Mouse (Mus musculus): ENCODE results near the gene Itsn1. TPM values are rescaled to one million over a fixed set of nuclear protein-coding genes. Genes with fewer than 3 reads are reported as not detected.
A peak's percentile ranks its signal among the peaks of the same experiment; 100 is the strongest.

Itsn1 gene
- total and polyA plus RNA-seq, 2 experiments from 2014 or later: 33.6 to 69.5 TPM

DNA sequence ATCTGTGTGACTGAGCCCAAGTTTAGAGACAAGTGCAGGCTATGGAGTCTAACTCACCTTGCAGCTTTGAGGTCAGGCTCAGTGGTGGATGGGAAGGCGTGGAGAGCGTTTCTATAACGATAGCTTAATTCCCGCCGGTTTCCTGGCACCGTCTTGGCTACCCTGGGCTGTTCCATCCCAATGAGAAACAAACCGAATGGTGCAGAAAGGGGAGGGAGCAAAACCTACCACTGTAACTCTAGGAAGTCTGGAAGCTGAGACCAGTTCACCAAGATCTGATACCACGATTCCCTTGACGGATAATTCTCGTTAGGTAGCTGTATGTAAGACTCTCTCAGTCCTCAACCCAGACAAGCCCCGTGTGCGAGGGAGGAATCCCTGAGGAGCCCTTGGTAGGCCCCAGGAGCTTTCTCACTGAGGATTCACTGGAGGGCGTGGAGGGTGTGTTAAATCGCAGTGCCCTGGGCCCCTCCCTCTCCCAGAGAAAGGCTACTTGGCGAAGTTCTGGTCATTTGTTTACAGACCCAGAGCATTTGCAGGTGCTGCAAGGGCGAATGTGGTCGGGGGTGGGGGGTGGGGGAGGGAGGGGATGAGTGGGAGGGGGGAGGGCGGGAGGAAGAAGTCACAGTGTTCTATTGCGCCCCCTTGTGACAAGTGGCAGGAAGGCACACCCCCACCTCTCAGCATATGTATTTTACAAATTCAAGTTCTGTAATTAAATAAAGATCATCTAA, 156.5 kb downstream of the Itsn1 start:
- 10% methylated on average over 19 of the region's 19 CpGs for WGBS
- H3K9ac ChIP-seq (replicated peaks; ENCODE audit: low read length): no peak overlapping the region
- H3K9me3 ChIP-seq (ENCODE audit: low read length): no peaks in the 10 kb centered on the region
- peak overlapping the region; percentile 8; the same call in 1 of the 2 replicates for H3K4me2 ChIP-seq (ENCODE audit: low read depth, low read length)
- H3K27me3 ChIP-seq (ENCODE audit: insufficient read depth, low read length): no peaks in the 10 kb centered on the region
- ATAC-seq: peak; percentile 54; the same call in 1 of the 2 replicates
- peak; percentile 61 for DNase-seq (ENCODE audit: low spot score)
- no peak overlapping the region for H3K4me3 ChIP-seq (ENCODE audit: low read length)
- peak overlapping the region; percentile 37 for H3K27ac ChIP-seq
- no peaks in the 10 kb centered on the region; the same call in 1 of the 2 replicates for H3K4me1 ChIP-seq (ENCODE audit: insufficient read depth, low read length)
- TF ChIP-seq CTCF (IDR thresholded peaks at IDR 0.05; ENCODE audit: low read depth): peak; percentile 51; the same call in 1 of the 2 replicates
- no peaks in the 10 kb centered on the region for H3K36me3 ChIP-seq (ENCODE audit: insufficient read depth, low read length)

DNA sequence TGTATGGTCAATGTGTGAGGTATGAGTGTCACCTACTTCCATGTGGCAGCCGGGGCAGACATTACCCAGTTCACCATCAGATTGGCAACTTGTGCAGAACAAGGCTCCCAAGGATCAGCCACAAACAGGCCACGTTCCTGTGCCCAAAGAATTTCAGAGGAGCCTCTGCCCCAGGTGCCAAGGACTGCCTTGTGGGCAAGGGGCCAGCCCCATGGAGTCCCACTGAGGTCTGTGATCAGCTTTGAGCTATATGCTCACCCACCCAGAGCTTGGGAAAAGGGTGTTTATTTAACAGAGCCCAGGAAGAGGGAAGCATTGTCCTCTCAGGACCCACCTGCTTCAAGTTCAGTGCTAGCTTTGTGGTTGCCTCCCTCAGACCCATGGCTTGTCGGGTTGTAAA, 159.3 kb downstream of the Itsn1 start:
- H3K4me3 ChIP-seq (ENCODE audit: low read length): no peak overlapping the region
- H3K9me3 ChIP-seq (ENCODE audit: low read length): no peaks in the 10 kb centered on the region
- H3K27ac ChIP-seq: no peak overlapping the region
- H3K4me2 ChIP-seq (ENCODE audit: low read depth, low read length): no peak overlapping the region
- no peak overlapping the region for H3K9ac ChIP-seq (replicated peaks; ENCODE audit: low read length)
- no peak for DNase-seq (ENCODE audit: low spot score)
- H3K27me3 ChIP-seq (ENCODE audit: insufficient read depth, low read length): no peaks in the 10 kb centered on the region
- WGBS: 80% methylated on average over 3 of the region's 3 CpGs
- no peaks in the 10 kb centered on the region for H3K36me3 ChIP-seq (ENCODE audit: insufficient read depth, low read length)
- no peak for TF ChIP-seq CTCF (IDR thresholded peaks at IDR 0.05; ENCODE audit: low read depth)
- no peaks in the 10 kb centered on the region; the same call in 1 of the 2 replicates for H3K4me1 ChIP-seq (ENCODE audit: insufficient read depth, low read length)
- ATAC-seq: no peak

DNA sequence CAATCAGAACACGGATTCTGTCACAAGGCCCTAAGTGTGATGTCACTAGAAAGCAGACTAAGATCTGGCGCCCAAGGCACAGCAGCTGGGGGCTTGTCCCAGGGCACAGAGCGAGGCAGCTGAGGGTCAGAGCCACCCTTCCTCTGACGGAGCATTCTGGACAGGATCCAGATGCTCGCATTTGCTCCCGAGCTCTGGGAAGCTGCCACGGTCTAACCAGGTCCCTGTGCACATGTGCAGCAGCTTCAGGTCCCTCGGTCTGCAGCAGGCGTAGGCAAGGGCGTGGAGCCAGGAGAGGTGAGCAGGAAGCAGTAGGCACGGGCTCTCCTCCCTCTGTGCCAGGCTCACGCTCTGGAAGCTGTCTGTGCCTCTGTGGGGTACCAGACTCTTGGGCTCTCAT, 160.8 kb downstream of the Itsn1 start:
- no peaks in the 10 kb centered on the region for H3K27me3 ChIP-seq (ENCODE audit: insufficient read depth, low read length)
- no peaks in the 10 kb centered on the region for H3K9me3 ChIP-seq (ENCODE audit: low read length)
- H3K9ac ChIP-seq (replicated peaks; ENCODE audit: low read length): no peak overlapping the region
- no peaks in the 10 kb centered on the region for H3K36me3 ChIP-seq (ENCODE audit: insufficient read depth, low read length)
- TF ChIP-seq CTCF (IDR thresholded peaks at IDR 0.05; ENCODE audit: low read depth): no peak
- DNase-seq (ENCODE audit: low spot score) (peak; percentile 51), ATAC-seq (no peak)
- no peak overlapping the region for H3K4me2 ChIP-seq (ENCODE audit: low read depth, low read length)
- WGBS: 38% methylated on average over 12 of the region's 12 CpGs
- no peak overlapping the region for H3K4me3 ChIP-seq (ENCODE audit: low read length)
- no peaks in the 10 kb centered on the region; the same call in 1 of the 2 replicates for H3K4me1 ChIP-seq (ENCODE audit: insufficient read depth, low read length)
- H3K27ac ChIP-seq: no peak overlapping the region

DNA sequence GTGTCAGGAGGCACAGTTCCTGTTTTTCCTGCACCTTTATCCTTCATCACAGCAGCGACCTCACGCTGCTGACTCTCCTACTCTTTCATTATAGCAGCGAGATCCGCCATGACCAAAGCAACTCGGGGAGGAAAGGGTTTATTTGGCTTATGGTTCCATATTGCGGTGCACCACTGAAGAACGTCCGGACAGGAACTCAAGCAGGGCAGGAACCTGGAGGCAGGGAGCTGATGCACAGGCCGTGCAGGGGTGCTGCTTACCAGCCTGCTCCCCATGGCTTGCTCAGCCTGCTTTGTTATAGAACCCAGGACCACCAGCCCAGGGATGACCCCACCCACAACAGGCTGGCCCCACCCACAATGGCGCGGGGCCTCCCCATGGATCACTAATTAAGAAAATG, 162.1 kb downstream of the Itsn1 start:
- Histone ChIP-seq H3K36me3 (ENCODE audit: insufficient read depth, low read length) (no peaks in the 10 kb centered on the region), H3K9me3 (ENCODE audit: low read length) (no peaks in the 10 kb centered on the region), H3K27ac (no peak overlapping the region), H3K4me1 (ENCODE audit: insufficient read depth, low read length) (0 out of 2 replicates have a peak, but pooled peaks cover 2% of the 10 kb centered on the region), H3K27me3 (ENCODE audit: insufficient read depth, low read length) (no peaks in the 10 kb centered on the region), H3K4me3 (ENCODE audit: low read length) (no peak overlapping the region), H3K9ac (replicated peaks; ENCODE audit: low read length) (no peak overlapping the region), H3K4me2 (ENCODE audit: low read depth, low read length) (no peak overlapping the region)
- TF ChIP-seq CTCF (IDR thresholded peaks at IDR 0.05; ENCODE audit: low read depth): no peak
- ATAC-seq: no peak
- 87% methylated on average over 11 of the region's 11 CpGs for WGBS
- no peak for DNase-seq (ENCODE audit: low spot score)

DNA sequence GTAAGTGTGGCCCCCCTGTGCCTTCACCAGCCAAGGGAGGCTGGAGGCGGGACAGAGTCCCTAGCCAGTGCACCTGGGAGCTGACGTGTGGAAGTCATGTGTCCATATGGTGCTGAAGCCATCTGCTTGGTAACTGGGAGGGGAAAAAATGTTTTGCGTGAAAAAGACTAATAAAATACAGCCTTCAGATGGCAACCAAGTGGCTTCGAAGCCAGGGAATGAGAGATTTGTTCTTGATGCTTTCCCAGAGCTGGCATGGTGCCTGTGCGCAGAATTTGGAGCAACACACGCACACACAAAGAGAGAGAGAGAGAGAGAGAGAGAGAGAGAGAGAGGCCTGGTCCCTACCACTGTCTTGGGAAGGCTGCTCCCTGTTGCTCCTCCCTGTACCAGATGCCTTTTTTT, 167.3 kb downstream of the Itsn1 start:
- 0 out of 2 replicates have a peak overlapping the region, but pooled peaks have one; percentile 3 for H3K9ac ChIP-seq (replicated peaks; ENCODE audit: low read length)
- no peak overlapping the region for H3K4me3 ChIP-seq (ENCODE audit: low read length)
- peak; percentile 70 for DNase-seq (ENCODE audit: low spot score)
- H3K4me2 ChIP-seq (ENCODE audit: low read depth, low read length): no peak overlapping the region
- H3K4me1 ChIP-seq (ENCODE audit: insufficient read depth, low read length): peaks cover 15% of the 10 kb centered on the region
- H3K36me3 ChIP-seq (ENCODE audit: insufficient read depth, low read length): 0 out of 2 replicates have a peak, but pooled peaks cover 5% of the 10 kb centered on the region
- 33% methylated on average over 6 of the region's 6 CpGs for WGBS
- peak; percentile 61 for ATAC-seq
- peak overlapping the region; percentile 70 for H3K27ac ChIP-seq
- H3K27me3 ChIP-seq (ENCODE audit: insufficient read depth, low read length): no peaks in the 10 kb centered on the region
- no peak for TF ChIP-seq CTCF (IDR thresholded peaks at IDR 0.05; ENCODE audit: low read depth)
- no peaks in the 10 kb centered on the region for H3K9me3 ChIP-seq (ENCODE audit: low read length)

DNA sequence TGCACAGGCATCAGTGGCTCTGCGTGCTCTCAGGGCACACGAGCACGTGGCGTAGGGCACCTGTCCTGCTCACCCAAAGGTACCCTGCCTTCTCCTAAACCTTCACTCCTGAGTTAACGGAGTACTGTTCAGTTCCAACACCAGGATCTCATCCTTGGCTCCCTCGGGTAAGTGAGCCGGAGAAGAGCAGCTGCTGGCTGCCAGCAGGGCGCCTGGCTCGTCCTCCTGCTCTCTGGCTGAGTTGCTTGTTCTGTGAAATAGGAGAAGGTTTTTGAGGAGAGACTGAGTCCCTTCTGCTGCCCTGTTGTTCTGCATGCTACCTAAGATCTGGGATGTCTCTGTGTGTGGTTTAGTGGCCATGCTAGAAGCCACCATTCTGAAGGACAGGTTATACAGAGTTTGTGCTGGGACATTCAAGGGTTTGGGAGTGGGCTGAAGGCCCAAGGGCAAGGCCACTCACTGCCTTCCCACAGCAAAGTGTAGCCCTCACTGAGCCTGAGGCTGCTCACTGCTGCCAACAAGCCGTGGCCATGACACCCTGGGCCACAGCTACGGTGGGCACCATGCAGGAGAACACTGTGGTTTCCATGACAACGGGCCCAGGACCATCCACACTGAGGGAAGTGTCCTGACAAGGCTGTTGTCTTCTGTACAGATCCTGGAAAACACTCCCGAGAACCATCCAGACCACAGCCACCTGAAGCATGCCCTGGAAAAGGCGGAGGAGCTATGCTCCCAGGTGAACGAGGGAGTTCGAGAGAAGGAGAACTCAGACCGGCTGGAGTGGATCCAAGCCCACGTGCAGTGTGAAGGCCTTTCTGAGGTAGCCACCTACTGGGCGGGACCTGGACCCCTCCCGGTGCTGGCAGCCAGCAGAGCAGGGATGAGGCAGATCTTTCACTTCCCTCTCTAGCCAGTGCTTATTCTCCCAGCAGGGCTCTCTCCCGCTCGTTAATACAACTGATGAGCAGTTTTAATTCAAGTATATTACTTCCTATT, 170.1 kb downstream of the Itsn1 start:
- Histone ChIP-seq H3K36me3 (ENCODE audit: insufficient read depth, low read length) (peaks cover 5% of the 10 kb centered on the region; the same call in 1 of the 2 replicates), H3K4me3 (ENCODE audit: low read length) (no peak overlapping the region), H3K27me3 (ENCODE audit: insufficient read depth, low read length) (no peaks in the 10 kb centered on the region), H3K4me2 (ENCODE audit: low read depth, low read length) (no peak overlapping the region), H3K9ac (replicated peaks; ENCODE audit: low read length) (0 out of 2 replicates have a peak overlapping the region, but pooled peaks have one; percentile 7), H3K4me1 (ENCODE audit: insufficient read depth, low read length) (peaks cover 15% of the 10 kb centered on the region), H3K9me3 (ENCODE audit: low read length) (no peaks in the 10 kb centered on the region), H3K27ac (peak overlapping the region; percentile 76)
- no peak; the same call in 1 of the 2 replicates for TF ChIP-seq CTCF (IDR thresholded peaks at IDR 0.05; ENCODE audit: low read depth)
- WGBS: 35% methylated on average over 22 of the region's 22 CpGs
- ATAC-seq (peak; percentile 61; the same call in 1 of the 2 replicates), DNase-seq (ENCODE audit: low spot score) (peak; percentile 63)
